Mouse (Mus musculus): ENCODE measurements around the gene H2-Q10. TPM values are rescaled to one million over a fixed set of nuclear protein-coding genes. Genes with fewer than 3 reads are reported as not detected.
A peak's percentile ranks its signal among the peaks of the same experiment; 100 is the strongest.
"Not testable (repeated sequence)": the region's sequence is repeated elsewhere in the genome, so short reads cannot be mapped to it uniquely, and the experiment has no call there.

Gene H2-Q10
- polyA plus RNA-seq (2012; rRNA removed), result 0.04 and 0.09 TPM in 2 replicates

GRCm38 (mm10) chr17:35469842-35470751, at the start of gene H2-Q10:
Gene H2-Q10 (plus strand): TSS chr17:35470089.
- TF ChIP-seq CTCF (IDR thresholded peaks at IDR 0.05; ENCODE audit: extremely low read depth, insufficient read depth, low read length) (no peak), POLR2A (IDR thresholded peaks at IDR 0.05; ENCODE audit: extremely low read depth, insufficient read depth, low read length) (no peak)
- no peaks in the 10 kb centered on the region for H3K4me1 ChIP-seq (ENCODE audit: control insufficient read depth, insufficient read depth, low read length)
- H3K27ac ChIP-seq (ENCODE audit: insufficient read depth, low read length), result no peak within 1 kb of the TSS
- H3K4me3 ChIP-seq (ENCODE audit: insufficient read depth, low read length), result no peak within 1 kb of the TSS

- not testable (repeated sequence) for H3K4me3 ChIP-seq (ENCODE audit: insufficient read depth, low read length); H3K27ac ChIP-seq (ENCODE audit: insufficient read depth, low read length); H3K4me1 ChIP-seq (ENCODE audit: control insufficient read depth, insufficient read depth, low read length)
- TF ChIP-seq CTCF (IDR thresholded peaks at IDR 0.05; ENCODE audit: extremely low read depth, insufficient read depth, low read length), result peak; percentile 26; the same call in 1 of the 2 replicates
These were observed 49.6 kb upstream of the H2-Q10 start for GRCm38 (mm10) chr17:35420206-35420810.

- H3K4me1 ChIP-seq (ENCODE audit: control insufficient read depth, insufficient read depth, low read length); H3K27ac ChIP-seq (ENCODE audit: insufficient read depth, low read length): not testable (repeated sequence)
These were observed 48.6 kb upstream of the H2-Q10 start for GRCm38 (mm10) chr17:35421331-35421730.

GRCm38 (mm10) chr17:35422360-35422759, 47.5 kb upstream of the H2-Q10 start:
- not testable (repeated sequence) for H3K4me3 ChIP-seq (ENCODE audit: insufficient read depth, low read length); H3K27ac ChIP-seq (ENCODE audit: insufficient read depth, low read length); H3K4me1 ChIP-seq (ENCODE audit: control insufficient read depth, insufficient read depth, low read length)

More at GRCm38 (mm10) chr17:35421331-35421730, 48.6 kb upstream of the H2-Q10 start:
- not testable (repeated sequence) for H3K4me3 ChIP-seq (ENCODE audit: insufficient read depth, low read length)

- not testable (repeated sequence) for H3K27ac ChIP-seq (ENCODE audit: insufficient read depth, low read length); H3K4me3 ChIP-seq (ENCODE audit: insufficient read depth, low read length); H3K4me1 ChIP-seq (ENCODE audit: control insufficient read depth, insufficient read depth, low read length)
These were observed 46.6 kb upstream of the H2-Q10 start for GRCm38 (mm10) chr17:35423131-35423810.

- H3K27ac ChIP-seq (ENCODE audit: insufficient read depth, low read length); H3K4me1 ChIP-seq (ENCODE audit: control insufficient read depth, insufficient read depth, low read length); H3K4me3 ChIP-seq (ENCODE audit: insufficient read depth, low read length): not testable (repeated sequence)
These were observed 45.8 kb upstream of the H2-Q10 start for GRCm38 (mm10) chr17:35424106-35424505.

- H3K4me3 ChIP-seq (ENCODE audit: insufficient read depth, low read length); H3K27ac ChIP-seq (ENCODE audit: insufficient read depth, low read length); H3K4me1 ChIP-seq (ENCODE audit: control insufficient read depth, insufficient read depth, low read length): not testable (repeated sequence)
These were observed 45.1 kb upstream of the H2-Q10 start, which contains the start of gene H2-Q6 for GRCm38 (mm10) chr17:35424624-35425416. Gene H2-Q6 (plus strand): TSS chr17:35424850.

GRCm38 (mm10) chr17:35425474-35425873, 44.4 kb upstream of the H2-Q10 start:
- not testable (repeated sequence) for H3K27ac ChIP-seq (ENCODE audit: insufficient read depth, low read length); H3K4me3 ChIP-seq (ENCODE audit: insufficient read depth, low read length); H3K4me1 ChIP-seq (ENCODE audit: control insufficient read depth, insufficient read depth, low read length)

- not testable (repeated sequence) for H3K4me1 ChIP-seq (ENCODE audit: control insufficient read depth, insufficient read depth, low read length); H3K4me3 ChIP-seq (ENCODE audit: insufficient read depth, low read length)
These were observed 41.0 kb upstream of the H2-Q10 start for GRCm38 (mm10) chr17:35428883-35429282.

GRCm38 (mm10) chr17:35430671-35431070, 39.2 kb upstream of the H2-Q10 start:
- not testable (repeated sequence) for H3K4me1 ChIP-seq (ENCODE audit: control insufficient read depth, insufficient read depth, low read length)

More at GRCm38 (mm10) chr17:35428883-35429282, 41.0 kb upstream of the H2-Q10 start:
- H3K27ac ChIP-seq (ENCODE audit: insufficient read depth, low read length), result not testable (repeated sequence)

GRCm38 (mm10) chr17:35432167-35432566, 37.7 kb upstream of the H2-Q10 start:
- not testable (repeated sequence) for H3K4me1 ChIP-seq (ENCODE audit: control insufficient read depth, insufficient read depth, low read length); H3K27ac ChIP-seq (ENCODE audit: insufficient read depth, low read length)

More at GRCm38 (mm10) chr17:35430671-35431070, 39.2 kb upstream of the H2-Q10 start:
- not testable (repeated sequence) for H3K4me3 ChIP-seq (ENCODE audit: insufficient read depth, low read length); H3K27ac ChIP-seq (ENCODE audit: insufficient read depth, low read length)

More at GRCm38 (mm10) chr17:35432167-35432566, 37.7 kb upstream of the H2-Q10 start:
- not testable (repeated sequence) for H3K4me3 ChIP-seq (ENCODE audit: insufficient read depth, low read length)
